Mouse (Mus musculus): Measurements from ENCODE around the gene C1ra. TPM values are rescaled to one million over a fixed set of nuclear protein-coding genes. Genes with fewer than 3 reads are reported as not detected.
"Not testable (repeated sequence)": the region's sequence is repeated elsewhere in the genome, so short reads cannot be mapped to it uniquely, and the experiment has no call there.

C1ra gene
- polyA plus RNA-seq, 2 experiments from 2014 or later = 0.19 to 0.39 TPM

DNA sequence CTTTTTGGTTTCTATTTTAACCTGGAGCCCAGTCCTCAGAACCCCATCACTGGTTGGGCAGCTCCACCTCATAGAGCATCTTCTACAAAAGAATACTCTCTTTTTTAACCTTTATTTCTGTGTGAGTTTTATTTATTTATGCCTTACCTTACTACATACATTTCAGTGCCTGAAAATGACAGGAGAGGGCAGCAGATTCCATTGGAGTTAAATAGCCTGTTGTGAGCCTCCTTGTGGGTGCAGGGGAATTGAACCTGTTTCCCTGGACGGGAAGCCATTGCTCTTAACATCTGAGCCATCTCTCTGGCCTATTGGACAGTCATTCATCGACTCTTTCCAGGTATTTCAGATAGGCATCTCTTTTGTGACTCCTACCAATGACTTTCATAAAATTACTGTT is 33.2 kb downstream of the C1ra start:
- no peak for ATAC-seq

DNA sequence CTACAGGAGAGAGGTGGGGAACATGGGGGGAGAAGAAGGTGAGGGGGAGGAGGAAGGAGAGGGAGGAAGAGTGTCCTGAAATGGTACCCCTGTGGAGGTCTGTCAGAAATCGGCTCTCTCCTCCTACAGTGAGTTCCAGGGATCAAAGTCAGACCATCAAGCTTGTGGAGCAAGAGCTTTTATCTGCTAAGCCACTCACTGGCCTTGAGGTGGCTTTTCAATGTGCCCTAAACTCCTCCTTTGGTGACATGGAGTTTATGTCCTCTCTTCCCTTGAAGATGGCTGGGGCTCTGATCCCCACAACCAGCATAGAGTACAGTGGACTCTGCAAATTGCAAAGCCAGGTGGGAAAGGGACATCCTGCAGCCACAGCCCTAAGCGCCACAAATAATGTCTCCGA is 35.8 kb downstream of the C1ra start:
- not testable (repeated sequence) for ATAC-seq

- ATAC-seq = no peak
These were observed 36.9 kb downstream of the C1ra start for GRCm38 (mm10) chr6:124549023-124549550.

GRCm38 (mm10) chr6:124552766-124553165 is 40.6 kb downstream of the C1ra start:
- ATAC-seq = no peak

DNA sequence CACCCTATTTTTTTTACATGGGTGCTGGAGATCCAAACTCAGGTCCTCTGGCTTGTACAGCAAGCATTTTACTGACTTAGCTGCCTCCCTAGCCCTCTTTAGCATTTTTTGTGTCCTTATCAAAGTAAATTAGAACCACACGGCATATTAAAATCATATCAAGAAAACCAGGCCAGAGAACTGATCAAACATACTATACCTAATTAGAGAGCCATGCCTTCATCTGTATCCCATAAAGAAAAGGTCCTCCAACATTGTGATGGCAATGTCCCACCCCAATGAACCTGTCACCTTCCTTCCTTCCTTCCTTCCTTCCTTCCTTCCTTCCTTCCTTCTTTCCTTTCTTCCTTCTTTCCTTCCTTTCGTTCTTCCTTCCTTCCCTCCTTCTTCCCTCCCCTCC is 43.8 kb downstream of the C1ra start:
- not testable (repeated sequence) for ATAC-seq

- ATAC-seq = not testable (repeated sequence)
These were observed 49.0 kb downstream of the C1ra start for GRCm38 (mm10) chr6:124561156-124561555.

DNA sequence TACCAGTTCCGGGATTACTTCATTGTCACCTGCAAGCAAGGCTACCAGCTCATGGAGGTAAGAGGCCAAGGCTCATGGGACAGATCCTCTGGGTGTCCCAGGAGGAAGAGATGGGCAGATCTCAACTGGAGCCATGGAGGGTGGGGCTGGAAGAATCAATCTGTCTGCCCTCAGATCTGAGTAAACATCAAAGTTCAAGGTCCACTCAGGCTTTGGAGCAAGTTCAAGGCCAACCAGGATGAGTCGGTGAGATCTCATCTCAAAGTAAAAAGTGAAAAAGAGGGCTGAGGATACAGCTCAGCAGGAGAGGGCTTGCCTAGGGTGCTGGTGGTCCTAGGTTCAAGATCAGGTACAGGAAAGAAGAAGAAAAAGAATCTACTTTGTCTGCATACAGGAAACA is 49.4 kb downstream of the C1ra start:
- not testable (repeated sequence) for ATAC-seq

DNA sequence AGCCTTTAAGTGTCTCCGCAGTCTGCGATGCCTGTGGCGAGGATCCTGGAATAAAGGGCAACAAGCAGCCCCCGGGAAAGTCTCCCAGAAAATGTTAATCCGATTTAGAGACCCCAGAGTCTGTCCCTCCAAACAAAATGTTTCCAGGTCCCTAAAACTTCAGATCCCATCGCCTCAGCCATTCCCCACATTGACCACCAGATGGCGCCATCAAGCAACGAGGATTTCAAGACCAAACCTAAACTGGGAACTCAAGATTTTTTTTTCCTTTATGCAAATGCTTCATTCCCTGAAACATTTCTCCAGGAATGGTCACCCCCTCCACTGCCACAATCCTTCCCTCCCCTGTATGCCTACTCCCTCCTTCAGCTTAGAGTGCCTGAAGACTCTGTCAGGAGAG is 57.8 kb downstream of the C1ra start, which contains the start of gene C1rb:
TSS of gene C1rb (plus strand) at position 269 of the 400 bp plus-strand sequence.
- no peak for ATAC-seq

Other genes starting within 250 kb of the C1ra start
- under 1 TPM in 1 of 2 experiments, not detected in 1; 0.16 TPM for gene Cd163, start 207.7 kb upstream of the C1ra start, polyA plus RNA-seq (2017; shearing (Covaris generic))
- gene Pex5, start 97.3 kb upstream of the C1ra start, polyA plus RNA-seq (2017; shearing (Covaris generic)) = 10 to 100 TPM in 1 of 2 experiments, 1 to 10 TPM in 1; 8.4 to 15.3 TPM
- under 1 TPM in 1 of 2 experiments, not detected in 1; 0.13 TPM for gene Clstn3, start 47.6 kb upstream of the C1ra start, polyA plus RNA-seq (2017; shearing (Covaris generic))
- gene C1rl, start 19.3 kb upstream of the C1ra start, polyA plus RNA-seq (2017; shearing (Covaris generic)) = not detected
- not detected for gene C1s1, start 30.0 kb downstream of the C1ra start, polyA plus RNA-seq (2017; shearing (Covaris generic))
- gene C1rb, start 57.9 kb downstream of the C1ra start, polyA plus RNA-seq (2017; shearing (Covaris generic)) = not detected
- gene C1s2, start 123.7 kb downstream of the C1ra start, polyA plus RNA-seq (2017; shearing (Covaris generic)) = not detected
- 10 to 100 TPM; 33.5 to 35.0 TPM for gene Lpcat3, start 150.6 kb downstream of the C1ra start, polyA plus RNA-seq (2017; shearing (Covaris generic))
- 100 to 1,000 TPM; 465 to 483 TPM for gene Emg1, start 199.8 kb downstream of the C1ra start, polyA plus RNA-seq (2017; shearing (Covaris generic))
- 10 to 100 TPM; 56.1 to 59.9 TPM for gene Phb2, start 199.9 kb downstream of the C1ra start, polyA plus RNA-seq (2017; shearing (Covaris generic))
- 100 to 1,000 TPM; 187 to 310 TPM for gene Ptpn6, start 226.3 kb downstream of the C1ra start, polyA plus RNA-seq (2017; shearing (Covaris generic))
- gene Grcc10, start 229.0 kb downstream of the C1ra start, polyA plus RNA-seq (2017; shearing (Covaris generic)) = 100 to 1,000 TPM; 509 to 554 TPM
- gene Gm45234, start 243.6 kb downstream of the C1ra start, polyA plus RNA-seq (2017; shearing (Covaris generic)) = under 1 TPM in 1 of 2 experiments, not detected in 1; 0.36 TPM
- gene Atn1, start 244.1 kb downstream of the C1ra start, polyA plus RNA-seq (2017; shearing (Covaris generic)) = 1 to 10 TPM; 4.4 to 4.8 TPM